Mouse (Mus musculus) E14TG2a.4 (cell line): ENCODE results near the gene Tctn1.

Experiments used
- H3K27me3 ChIP-seq: 2 replicates; pipeline ENCODE4 v1.6.1; 2014; ENCODE audit warnings: low read length, control low read depth; ENCODE audit not compliant: insufficient read depth
- H3K36me3 ChIP-seq: 2 replicates; pipeline ENCODE4 v1.6.1; 2014; ENCODE audit warnings: low read length, control low read depth; ENCODE audit not compliant: insufficient read depth
- H3K4me1 ChIP-seq: replicated peaks from 2 replicates; pipeline ENCODE4 v1.6.1; 2014; ENCODE audit warnings: low read depth, low read length, control low read depth
- H3K4me3 ChIP-seq: replicated peaks from 2 replicates; pipeline ENCODE4 v1.5.1; 2014; ENCODE audit warnings: mild to moderate bottlenecking, low read length
- H3K9me3 ChIP-seq: 2 replicates; pipeline ENCODE4 v1.6.1; 2014; ENCODE audit warnings: low read length, control low read depth
- CTCF ChIP-seq: conservative IDR thresholded peaks from 2 replicates; pipeline ENCODE4 v1.5.1; 2014; ENCODE audit warnings: low read length
- NANOG ChIP-seq: IDR thresholded peaks from 2 replicates; pipeline ENCODE4 v1.6.1; 2014; ENCODE audit warnings: borderline replicate concordance, low read length, mixed read lengths
- POU5F1 ChIP-seq: IDR thresholded peaks from 2 replicates; pipeline ENCODE4 v1.6.1; 2014; ENCODE audit warnings: low read length, borderline replicate concordance

The Tctn1 gene

GRCm38 (mm10) chr5:122237200-122237599 is 27.1 kb downstream of the Tctn1 start:
- TF ChIP-seq CTCF (no peak), POU5F1 (no peak)

GRCm38 (mm10) chr5:122235196-122235836 is 28.9 kb downstream of the Tctn1 start:
- Histone ChIP-seq H3K4me1 (peaks cover 62% of the 10 kb centered on the region), H3K4me3 (no peak overlapping the region), H3K27me3 (no peaks in the 10 kb centered on the region), H3K9me3 (no peaks in the 10 kb centered on the region), H3K36me3 (peaks cover 53% of the 10 kb centered on the region)
- TF ChIP-seq NANOG (no peak), CTCF (no peak)

More at GRCm38 (mm10) chr5:122237200-122237599, 27.1 kb downstream of the Tctn1 start:
- Histone ChIP-seq H3K9me3 (no peaks in the 10 kb centered on the region), H3K36me3 (peaks cover 71% of the 10 kb centered on the region), H3K4me1 (peaks cover 74% of the 10 kb centered on the region), H3K27me3 (no peaks in the 10 kb centered on the region), H3K4me3 (no peak overlapping the region)

- Histone ChIP-seq H3K9me3 (no peaks in the 10 kb centered on the region), H3K4me3 (no peak overlapping the region), H3K27me3 (no peaks in the 10 kb centered on the region), H3K4me1 (peaks cover 57% of the 10 kb centered on the region), H3K36me3 (peaks cover 53% of the 10 kb centered on the region)
- TF ChIP-seq POU5F1 (no peak), NANOG (no peak)
Measured at GRCm38 (mm10) chr5:122234319-122235195, 29.7 kb downstream of the Tctn1 start.

- H3K36me3 ChIP-seq = peaks cover 46% of the 10 kb centered on the region
- H3K4me1 ChIP-seq = peaks cover 54% of the 10 kb centered on the region
- no peaks in the 10 kb centered on the region for H3K9me3 ChIP-seq
- TF ChIP-seq NANOG (no peak), CTCF (no peak), POU5F1 (no peak)
- H3K4me3 ChIP-seq = peak overlapping the region; percentile 54
- no peaks in the 10 kb centered on the region for H3K27me3 ChIP-seq
Measured at GRCm38 (mm10) chr5:122233695-122234094, 30.6 kb downstream of the Tctn1 start.

- H3K4me1 ChIP-seq = peaks cover 53% of the 10 kb centered on the region
- H3K4me3 ChIP-seq = peak overlapping the region; percentile 54; the same call in 1 of the 2 replicates
- H3K36me3 ChIP-seq = peaks cover 44% of the 10 kb centered on the region
- TF ChIP-seq CTCF (no peak), NANOG (no peak)
- H3K9me3 ChIP-seq = 0 out of 2 replicates have a peak, but pooled peaks cover 2% of the 10 kb centered on the region
- H3K27me3 ChIP-seq = no peaks in the 10 kb centered on the region
Measured at GRCm38 (mm10) chr5:122233077-122233581, 31.1 kb downstream of the Tctn1 start.

GRCm38 (mm10) chr5:122232004-122232403 is 32.3 kb downstream of the Tctn1 start:
- Histone ChIP-seq H3K36me3 (peaks cover 44% of the 10 kb centered on the region), H3K4me1 (peaks cover 52% of the 10 kb centered on the region), H3K4me3 (no peak overlapping the region), H3K9me3 (0 out of 2 replicates have a peak, but pooled peaks cover 7% of the 10 kb centered on the region), H3K27me3 (no peaks in the 10 kb centered on the region)
- TF ChIP-seq POU5F1 (no peak), NANOG (no peak), CTCF (no peak)

- Histone ChIP-seq H3K27me3 (no peaks in the 10 kb centered on the region), H3K4me3 (no peak overlapping the region), H3K4me1 (peaks cover 51% of the 10 kb centered on the region), H3K36me3 (peaks cover 44% of the 10 kb centered on the region), H3K9me3 (0 out of 2 replicates have a peak, but pooled peaks cover 7% of the 10 kb centered on the region)
- TF ChIP-seq POU5F1 (no peak), NANOG (no peak), CTCF (no peak)
Measured at GRCm38 (mm10) chr5:122231431-122231830, 32.8 kb downstream of the Tctn1 start.

GRCm38 (mm10) chr5:122230816-122231215 is 33.4 kb downstream of the Tctn1 start:
- Histone ChIP-seq H3K36me3 (peaks cover 45% of the 10 kb centered on the region), H3K27me3 (no peaks in the 10 kb centered on the region), H3K9me3 (0 out of 2 replicates have a peak, but pooled peaks cover 7% of the 10 kb centered on the region), H3K4me1 (peaks cover 52% of the 10 kb centered on the region), H3K4me3 (no peak overlapping the region)
- TF ChIP-seq NANOG (no peak), POU5F1 (no peak), CTCF (no peak)
